Comparison of ENCODE assay signal across 8 mouse cellular contexts in genomic region chr9:22069881-22070553, GRCm38 (mm10). TPM values are rescaled to one million over a fixed set of nuclear protein-coding genes. Genes with fewer than 3 reads are reported as not detected.
DNase-seq lines count a peak whose midpoint lies in the region; ATAC-seq lines count a peak whose summit lies in the region.
"Had no signal": no experiment of that assay in that cellular context is flagged by ENCODE, and none has a peak within 500 bp of the region (broad histone marks: within the 10 kb centered on the region; RNA-seq: fewer than 3 reads in every experiment).

No protein-coding gene starts in this region.

- H3K27me3 ChIP-seq in neural tube, embryonic 11.5 days (ENCODE audit: control insufficient read depth, insufficient read depth, low read length): no peaks in the 10 kb centered on the region
- H3K27me3 ChIP-seq in forebrain, embryonic 12.5 days: no peaks in the 10 kb centered on the region
- no peaks in the 10 kb centered on the region for H3K27me3 ChIP-seq in limb, embryonic 15.5 days

- peaks cover 10% of the 10 kb centered on the region for H3K36me3 ChIP-seq in neural tube, embryonic 11.5 days (ENCODE audit: control insufficient read depth, insufficient read depth, low read length)
- H3K36me3 ChIP-seq in forebrain, embryonic 12.5 days (replicated peaks): peaks cover 48% of the 10 kb centered on the region
- H3K36me3 ChIP-seq in limb, embryonic 15.5 days: peaks cover 52% of the 10 kb centered on the region

- 0 out of 2 replicates have a peak, but pooled peaks cover 2% of the 10 kb centered on the region for H3K4me1 ChIP-seq in neural tube, embryonic 11.5 days (ENCODE audit: control insufficient read depth, insufficient read depth, low read length)
- H3K4me1 ChIP-seq in forebrain, embryonic 12.5 days: peaks cover 13% of the 10 kb centered on the region
- peaks cover 10% of the 10 kb centered on the region for H3K4me1 ChIP-seq in limb, embryonic 15.5 days

- H3K27ac ChIP-seq in neural tube, embryonic 11.5 days (ENCODE audit: low read depth, low read length): no peak overlapping the region
- 0 out of 2 replicates have a peak overlapping the region, but pooled peaks have one; percentile 97 for H3K27ac ChIP-seq in forebrain, embryonic 12.5 days
- peak overlapping the region; percentile 64 for H3K27ac ChIP-seq in limb, embryonic 15.5 days

- peak overlapping the region; percentile 46 for H3K4me2 ChIP-seq in neural tube, embryonic 11.5 days (ENCODE audit: low read depth)
- H3K4me2 ChIP-seq in forebrain, embryonic 12.5 days: peak overlapping the region; percentile 60
- peak overlapping the region; percentile 56 for H3K4me2 ChIP-seq in limb, embryonic 15.5 days

- H3K9me3 ChIP-seq in neural tube, embryonic 11.5 days (ENCODE audit: control insufficient read depth, low read length): no peaks in the 10 kb centered on the region
- H3K9me3 ChIP-seq in forebrain, embryonic 12.5 days: no peaks in the 10 kb centered on the region
- no peaks in the 10 kb centered on the region for H3K9me3 ChIP-seq in limb, embryonic 15.5 days

- H3K9ac ChIP-seq in neural tube, embryonic 11.5 days (ENCODE audit: low read length): no peak overlapping the region
- 0 out of 2 replicates have a peak overlapping the region, but pooled peaks have one; percentile 13 for H3K9ac ChIP-seq in forebrain, embryonic 12.5 days
- H3K9ac ChIP-seq in limb, embryonic 15.5 days: 0 out of 2 replicates have a peak overlapping the region, but pooled peaks have one; percentile 84

- 0 out of 2 replicates have a peak, but pooled peaks have one; percentile 2 for ATAC-seq in neural tube, embryonic 11.5 days (ENCODE audit: insufficient read depth, low FRiP score, low TSS enrichment)
- no peak; the same call in 1 of the 2 replicates for ATAC-seq in forebrain, embryonic 12.5 days (ENCODE audit: low FRiP score)
- no peak for ATAC-seq in limb, embryonic 15.5 days (ENCODE audit: insufficient number of reproducible peaks, low FRiP score, low TSS enrichment, low read depth)

- no peak for DNase-seq in neural tube, embryonic 11.5 days (ENCODE audit: low spot score)
- DNase-seq in neural tube, embryonic 10.5 days (ENCODE audit: extremely low spot score, low spot score): no peak
- DNase-seq in ovary, adult 18-20 months (ENCODE audit: low spot score): no peak
- no peak for DNase-seq in retina, postnatal 1 day
- no peak for DNase-seq in gastrocnemius, postnatal 10 days

- H3K4me3 ChIP-seq in neural tube, embryonic 11.5 days (ENCODE audit: low read depth, low read length): peak overlapping the region; percentile 85
- peak overlapping the region; percentile 86 for H3K4me3 ChIP-seq in forebrain, embryonic 12.5 days (replicated peaks)
- peak overlapping the region; percentile 85 for H3K4me3 ChIP-seq in limb, embryonic 15.5 days

- WGBS in neural tube, embryonic 11.5 days: 77% methylated on average over 4 of the region's 4 CpGs
- whole genome bisulfite sequencing in forebrain, embryonic 12.5 days: 72% methylated on average over 4 of the region's 4 CpGs
- 69% methylated on average over 4 of the region's 4 CpGs for WGBS in limb, embryonic 15.5 days

RNA-seq across cellular contexts. Expression of gene Gm49318, which starts 1.0 kb away (rescaled TPM):
- polyA plus RNA-seq in neural tube, embryonic 11.5 days (2014; fragmentation: Nextera tagmentation; extraction: Ambion mirVana): not detected in 2 replicates
- polyA plus RNA-seq in forebrain, embryonic 12.5 days (2016; fragmentation: Nextera tagmentation; extraction: Ambion mirVana): not detected in 2 replicates
- not detected in 2 replicates for polyA plus RNA-seq in limb, embryonic 15.5 days (2015; fragmentation: Nextera tagmentation; extraction: Ambion mirVana)
- not detected for total RNA-seq in gastrocnemius, postnatal 10 days (2021)
- total RNA-seq: neutrophil, adult 5-6 weeks had no signal

RNA-seq across cellular contexts. Expression of gene Zfp653, which starts 1.2 kb away (rescaled TPM):
- polyA plus RNA-seq in neural tube, embryonic 11.5 days (2014; fragmentation: Nextera tagmentation; extraction: Ambion mirVana): 8.2 and 9.5 TPM in 2 replicates
- 15.8 and 16.4 TPM in 2 replicates for polyA plus RNA-seq in forebrain, embryonic 12.5 days (2016; fragmentation: Nextera tagmentation; extraction: Ambion mirVana)
- 9.6 and 10.9 TPM in 2 replicates for polyA plus RNA-seq in limb, embryonic 15.5 days (2015; fragmentation: Nextera tagmentation; extraction: Ambion mirVana)
- 1 to 10 TPM; 3.1 to 4.6 TPM for total RNA-seq in gastrocnemius, postnatal 10 days (2021)

RNA-seq across cellular contexts. Expression of gene Ecsit, which starts 15.2 kb away (rescaled TPM):
- 40.1 and 40.4 TPM in 2 replicates for polyA plus RNA-seq in neural tube, embryonic 11.5 days (2014; fragmentation: Nextera tagmentation; extraction: Ambion mirVana)
- polyA plus RNA-seq in forebrain, embryonic 12.5 days (2016; fragmentation: Nextera tagmentation; extraction: Ambion mirVana): 35.0 and 39.0 TPM in 2 replicates
- 38.4 and 39.6 TPM in 2 replicates for polyA plus RNA-seq in limb, embryonic 15.5 days (2015; fragmentation: Nextera tagmentation; extraction: Ambion mirVana)
- total RNA-seq in gastrocnemius, postnatal 10 days (2021): 10 to 100 TPM; 51.8 to 58.5 TPM

RNA-seq across cellular contexts. Expression of gene Elavl3, which starts 18.2 kb away (rescaled TPM):
- 64.6 and 69.1 TPM in 2 replicates for polyA plus RNA-seq in neural tube, embryonic 11.5 days (2014; fragmentation: Nextera tagmentation; extraction: Ambion mirVana)
- 57.2 and 73.7 TPM in 2 replicates for polyA plus RNA-seq in forebrain, embryonic 12.5 days (2016; fragmentation: Nextera tagmentation; extraction: Ambion mirVana)
- polyA plus RNA-seq in limb, embryonic 15.5 days (2015; fragmentation: Nextera tagmentation; extraction: Ambion mirVana): 0.05 and 0.10 TPM in 2 replicates
- total RNA-seq in gastrocnemius, postnatal 10 days (2021): under 1 TPM; 0.28 to 0.41 TPM
- total RNA-seq: neutrophil, adult 5-6 weeks had no signal

RNA-seq across cellular contexts. Expression of gene Cnn1, which starts 29.0 kb away (rescaled TPM):
- polyA plus RNA-seq in neural tube, embryonic 11.5 days (2014; fragmentation: Nextera tagmentation; extraction: Ambion mirVana): 1.0 and 2.6 TPM in 2 replicates
- polyA plus RNA-seq in forebrain, embryonic 12.5 days (2016; fragmentation: Nextera tagmentation; extraction: Ambion mirVana): 2.3 and 3.9 TPM in 2 replicates
- 3.1 and 4.2 TPM in 2 replicates for polyA plus RNA-seq in limb, embryonic 15.5 days (2015; fragmentation: Nextera tagmentation; extraction: Ambion mirVana)
- 1 to 10 TPM; 4.4 to 5.5 TPM for total RNA-seq in gastrocnemius, postnatal 10 days (2021)
- total RNA-seq: neutrophil, adult 5-6 weeks had no signal
